Mouse (Mus musculus): ENCODE measurements around the gene Oas1g. TPM values are rescaled to one million over a fixed set of nuclear protein-coding genes. Genes with fewer than 3 reads are reported as not detected.
A peak's percentile ranks its signal among the peaks of the same experiment; 100 is the strongest.
"Not testable (repeated sequence)": the region's sequence is repeated elsewhere in the genome, so short reads cannot be mapped to it uniquely, and the experiment has no call there.

Gene Oas1g
- 0.12 TPM in 1 of 2 replicates, not detected in the other for polyA plus RNA-seq (2016; fragmentation: Nextera tagmentation; extraction: Ambion mirVana)

GRCm38 (mm10) chr5:120887413-120887812, at the start of gene Oas1g:
Gene Oas1g, minus strand, starts transcription at chr5:120887613.
- WGBS, result 29% methylated on average over 6 of the region's 9 CpGs
- not testable (repeated sequence) for H3K36me3 ChIP-seq; DNase-seq (ENCODE audit: low spot score); H3K27me3 ChIP-seq (ENCODE audit: insufficient read depth, poor library complexity, severe bottlenecking); H3K9me3 ChIP-seq; H3K4me1 ChIP-seq (replicated peaks); H3K27ac ChIP-seq; H3K4me3 ChIP-seq

GRCm38 (mm10) chr5:120933966-120934365, 46.6 kb upstream of the Oas1g start:
- 22% methylated on average over 5 of the region's 5 CpGs for WGBS

GRCm38 (mm10) chr5:120927036-120927435, 39.6 kb upstream of the Oas1g start:
- no peak overlapping the region for H3K27ac ChIP-seq
- peaks cover 4% of the 10 kb centered on the region; the same call in 1 of the 2 replicates for H3K4me1 ChIP-seq (replicated peaks)
- WGBS, result 0% methylated on average over 1 of the region's 1 CpGs
- no peaks in the 10 kb centered on the region for H3K36me3 ChIP-seq
- H3K9me3 ChIP-seq, result no peaks in the 10 kb centered on the region
- H3K4me3 ChIP-seq, result no peak overlapping the region
- no peaks in the 10 kb centered on the region for H3K27me3 ChIP-seq (ENCODE audit: insufficient read depth, poor library complexity, severe bottlenecking)
- DNase-seq (ENCODE audit: low spot score), result peak; percentile 7

More at GRCm38 (mm10) chr5:120933966-120934365, 46.6 kb upstream of the Oas1g start:
- DNase-seq (ENCODE audit: low spot score), result no peak
- Histone ChIP-seq H3K9me3 (no peaks in the 10 kb centered on the region), H3K27me3 (ENCODE audit: insufficient read depth, poor library complexity, severe bottlenecking) (no peaks in the 10 kb centered on the region), H3K27ac (no peak overlapping the region), H3K4me3 (no peak overlapping the region), H3K4me1 (replicated peaks) (no peaks in the 10 kb centered on the region), H3K36me3 (no peaks in the 10 kb centered on the region)

GRCm38 (mm10) chr5:120926311-120926710, 38.9 kb upstream of the Oas1g start:
- 75% methylated on average over 2 of the region's 2 CpGs for WGBS
- not testable (repeated sequence) for H3K9me3 ChIP-seq; H3K4me1 ChIP-seq (replicated peaks); H3K4me3 ChIP-seq; H3K36me3 ChIP-seq; H3K27ac ChIP-seq; DNase-seq (ENCODE audit: low spot score); H3K27me3 ChIP-seq (ENCODE audit: insufficient read depth, poor library complexity, severe bottlenecking)

- H3K27me3 ChIP-seq (ENCODE audit: insufficient read depth, poor library complexity, severe bottlenecking); DNase-seq (ENCODE audit: low spot score); H3K9me3 ChIP-seq; H3K4me3 ChIP-seq; H3K27ac ChIP-seq; H3K4me1 ChIP-seq (replicated peaks); H3K36me3 ChIP-seq: not testable (repeated sequence)
- 85% methylated on average over 4 of the region's 4 CpGs for WGBS
Observed at GRCm38 (mm10) chr5:120924520-120924919, 37.1 kb upstream of the Oas1g start.

GRCm38 (mm10) chr5:120923969-120924368, 36.6 kb upstream of the Oas1g start:
- H3K27me3 ChIP-seq (ENCODE audit: insufficient read depth, poor library complexity, severe bottlenecking), result no peaks in the 10 kb centered on the region
- WGBS, result 81% methylated on average over 4 of the region's 4 CpGs
- no peak overlapping the region for H3K27ac ChIP-seq
- H3K36me3 ChIP-seq, result no peaks in the 10 kb centered on the region
- DNase-seq (ENCODE audit: low spot score), result no peak
- no peaks in the 10 kb centered on the region for H3K9me3 ChIP-seq
- no peak overlapping the region for H3K4me3 ChIP-seq
- H3K4me1 ChIP-seq (replicated peaks), result peaks cover 4% of the 10 kb centered on the region; the same call in 1 of the 2 replicates

- no peak for DNase-seq (ENCODE audit: low spot score)
- H3K4me3 ChIP-seq, result no peak overlapping the region
Observed at GRCm38 (mm10) chr5:120920296-120920695, 32.9 kb upstream of the Oas1g start.

GRCm38 (mm10) chr5:120919156-120919935, 31.9 kb upstream of the Oas1g start:
- H3K27ac ChIP-seq; H3K4me1 ChIP-seq (replicated peaks); DNase-seq (ENCODE audit: low spot score); H3K36me3 ChIP-seq; H3K27me3 ChIP-seq (ENCODE audit: insufficient read depth, poor library complexity, severe bottlenecking); H3K4me3 ChIP-seq; H3K9me3 ChIP-seq: not testable (repeated sequence)
- 70% methylated on average over 2 of the region's 2 CpGs for WGBS

More at GRCm38 (mm10) chr5:120920296-120920695, 32.9 kb upstream of the Oas1g start:
- no peaks in the 10 kb centered on the region for H3K4me1 ChIP-seq (replicated peaks)
- H3K9me3 ChIP-seq, result no peaks in the 10 kb centered on the region
- no peak overlapping the region for H3K27ac ChIP-seq
- no peaks in the 10 kb centered on the region for H3K27me3 ChIP-seq (ENCODE audit: insufficient read depth, poor library complexity, severe bottlenecking)
- 77% methylated on average over 3 of the region's 3 CpGs for WGBS
- H3K36me3 ChIP-seq, result no peaks in the 10 kb centered on the region

- not testable (repeated sequence) for H3K27me3 ChIP-seq (ENCODE audit: insufficient read depth, poor library complexity, severe bottlenecking); H3K4me1 ChIP-seq (replicated peaks); H3K4me3 ChIP-seq; H3K36me3 ChIP-seq; H3K9me3 ChIP-seq; DNase-seq (ENCODE audit: low spot score); H3K27ac ChIP-seq
- 62% methylated on average over 8 of the region's 8 CpGs for whole genome bisulfite sequencing
Observed at GRCm38 (mm10) chr5:120914204-120914603, 26.8 kb upstream of the Oas1g start, which contains the start of gene Oas1d. Gene Oas1d, plus strand, starts transcription at chr5:120914536.

- Histone ChIP-seq H3K9me3 (0 out of 2 replicates have a peak, but pooled peaks cover 2% of the 10 kb centered on the region), H3K27ac (no peak overlapping the region), H3K4me1 (replicated peaks) (no peaks in the 10 kb centered on the region), H3K36me3 (no peaks in the 10 kb centered on the region), H3K27me3 (ENCODE audit: insufficient read depth, poor library complexity, severe bottlenecking) (no peaks in the 10 kb centered on the region), H3K4me3 (no peak overlapping the region)
- DNase-seq (ENCODE audit: low spot score), result no peak
- WGBS, result 48% methylated on average over 7 of the region's 7 CpGs
Observed at GRCm38 (mm10) chr5:120908196-120908920, 20.9 kb upstream of the Oas1g start.

- not testable (repeated sequence) for H3K36me3 ChIP-seq; H3K9me3 ChIP-seq; H3K4me1 ChIP-seq (replicated peaks); H3K27me3 ChIP-seq (ENCODE audit: insufficient read depth, poor library complexity, severe bottlenecking); H3K27ac ChIP-seq; DNase-seq (ENCODE audit: low spot score); H3K4me3 ChIP-seq
- WGBS, result 33% methylated on average over 9 of the region's 12 CpGs
Observed at GRCm38 (mm10) chr5:120906791-120907733, 19.6 kb upstream of the Oas1g start, which contains the start of gene Oas1a. Gene Oas1a, minus strand, starts transcription at chr5:120907521.

- no peak overlapping the region for H3K27ac ChIP-seq
- H3K9me3 ChIP-seq, result no peaks in the 10 kb centered on the region
- H3K27me3 ChIP-seq (ENCODE audit: insufficient read depth, poor library complexity, severe bottlenecking), result no peaks in the 10 kb centered on the region
- DNase-seq (ENCODE audit: low spot score), result no peak
- 95% methylated on average over 5 of the region's 5 CpGs for WGBS
- no peaks in the 10 kb centered on the region for H3K36me3 ChIP-seq
- H3K4me1 ChIP-seq (replicated peaks), result no peaks in the 10 kb centered on the region
- no peak overlapping the region for H3K4me3 ChIP-seq
Observed at GRCm38 (mm10) chr5:120902056-120902455, 14.6 kb upstream of the Oas1g start.
